Mouse (Mus musculus): Measurements from ENCODE around the gene Mrpl51.

- peak; percentile 67 for TF ChIP-seq CTCF (IDR thresholded peaks at IDR 0.05; ENCODE audit: low read depth)
- TF ChIP-seq EP300 (IDR thresholded peaks at IDR 0.05; ENCODE audit: low read depth) = no peak
These were observed 34.0 kb downstream of the Mrpl51 start for GRCm38 (mm10) chr6:125225518-125226115.
